Mouse (Mus musculus): ENCODE data around the gene Celf5. TPM values are rescaled to one million over a fixed set of nuclear protein-coding genes. Genes with fewer than 3 reads are reported as not detected.

Celf5 gene
- polyA plus RNA-seq (2012; rRNA removed) = 0.33 and 0.70 TPM in 2 replicates

GRCm38 (mm10) chr10:81482533-81482889 lies at the start of gene Celf5:
Celf5 (minus strand) TSS chr10:81482709.
- Histone ChIP-seq H3K4me1 (ENCODE audit: control insufficient read depth, insufficient read depth, insufficient read length) (peaks cover 5% of the 10 kb centered on the region; the same call in 1 of the 2 replicates), H3K27ac (ENCODE audit: insufficient read depth, low read length) (no peak within 1 kb of the TSS), H3K36me3 (ENCODE audit: control insufficient read depth, insufficient read depth, low read length) (peaks cover 9% of the 10 kb centered on the region), H3K27me3 (ENCODE audit: control insufficient read depth, insufficient read depth, low read length) (peaks cover 12% of the 10 kb centered on the region), H3K4me3 (ENCODE audit: extremely low read depth, insufficient read depth, insufficient read length) (peak within 1 kb of the TSS; percentile 55)
- no peak for DNase-seq (ENCODE audit: low read depth in 1 of 2, low spot score in 2 of 2)
- TF ChIP-seq CTCF (IDR thresholded peaks at IDR 0.05; ENCODE audit: extremely low read depth, insufficient read depth, insufficient read length, insufficient replicate concordance) (peak; percentile 81), POLR2A (IDR thresholded peaks at IDR 0.05; ENCODE audit: low read depth, low read length) (no peak)
- under 1% methylated on average over 36 of the region's 36 CpGs for WGBS

DNA sequence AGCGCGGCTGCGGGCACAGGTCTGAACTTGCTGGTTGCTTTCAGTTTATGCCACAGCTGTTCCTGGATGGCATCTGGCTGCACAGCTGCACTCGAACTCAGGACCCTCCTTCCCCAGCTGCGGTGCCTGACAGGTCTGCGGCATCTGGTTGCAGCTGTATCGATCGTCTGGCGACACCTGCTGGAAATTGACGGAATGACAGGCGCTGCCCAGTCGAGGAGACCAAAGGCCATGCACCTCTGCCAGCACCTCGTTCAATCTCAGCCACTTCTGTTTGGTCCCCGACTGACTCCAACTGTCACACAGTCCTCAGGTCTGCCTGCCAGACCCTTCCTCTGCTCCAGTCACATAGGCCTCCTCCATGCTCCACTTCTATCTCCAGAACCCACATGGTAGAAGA lies 44.3 kb upstream of the Celf5 start:
- no peaks in the 10 kb centered on the region for H3K27me3 ChIP-seq (ENCODE audit: control insufficient read depth, insufficient read depth, low read length)
- DNase-seq (ENCODE audit: low read depth in 1 of 2, low spot score in 2 of 2) = peak; percentile 64 to 88

GRCm38 (mm10) chr10:81525017-81525694 lies 42.6 kb upstream of the Celf5 start:
- WGBS = 28% methylated on average over 13 of the region's 13 CpGs
- Histone ChIP-seq H3K4me3 (ENCODE audit: extremely low read depth, insufficient read depth, insufficient read length) (no peak overlapping the region), H3K27me3 (ENCODE audit: control insufficient read depth, insufficient read depth, low read length) (no peaks in the 10 kb centered on the region), H3K36me3 (ENCODE audit: control insufficient read depth, insufficient read depth, low read length) (peaks cover 7% of the 10 kb centered on the region), H3K4me1 (ENCODE audit: control insufficient read depth, insufficient read depth, insufficient read length) (peaks cover 16% of the 10 kb centered on the region; the same call in 1 of the 2 replicates), H3K27ac (ENCODE audit: insufficient read depth, low read length) (peak overlapping the region; percentile 78)
- DNase-seq (ENCODE audit: low read depth in 1 of 2, low spot score in 2 of 2) = no peak
- no peak for TF ChIP-seq POLR2A (IDR thresholded peaks at IDR 0.05; ENCODE audit: low read depth, low read length)
- TF ChIP-seq CTCF (IDR thresholded peaks at IDR 0.05; ENCODE audit: extremely low read depth, insufficient read depth, insufficient read length, insufficient replicate concordance) = no peak

More for the DNA sequence above, 44.3 kb upstream of the Celf5 start:
- 4% methylated on average over 14 of the region's 14 CpGs for WGBS
- Histone ChIP-seq H3K4me3 (ENCODE audit: extremely low read depth, insufficient read depth, insufficient read length) (no peak overlapping the region), H3K27ac (ENCODE audit: insufficient read depth, low read length) (no peak overlapping the region), H3K4me1 (ENCODE audit: control insufficient read depth, insufficient read depth, insufficient read length) (peaks cover 14% of the 10 kb centered on the region; the same call in 1 of the 2 replicates), H3K36me3 (ENCODE audit: control insufficient read depth, insufficient read depth, low read length) (peaks cover 17% of the 10 kb centered on the region)
- no peak for TF ChIP-seq POLR2A (IDR thresholded peaks at IDR 0.05; ENCODE audit: low read depth, low read length)
- TF ChIP-seq CTCF (IDR thresholded peaks at IDR 0.05; ENCODE audit: extremely low read depth, insufficient read depth, insufficient read length, insufficient replicate concordance) = peak; percentile 99

- H3K27ac ChIP-seq (ENCODE audit: insufficient read depth, low read length) = peak within 1 kb of the TSS; percentile 78
- no peaks in the 10 kb centered on the region; the same call in 1 of the 2 replicates for H3K36me3 ChIP-seq (ENCODE audit: control insufficient read depth, insufficient read depth, low read length)
- TF ChIP-seq CTCF (IDR thresholded peaks at IDR 0.05; ENCODE audit: extremely low read depth, insufficient read depth, insufficient read length, insufficient replicate concordance) (no peak), POLR2A (IDR thresholded peaks at IDR 0.05; ENCODE audit: low read depth, low read length) (no peak; the same call in 1 of the 2 replicates)
- H3K27me3 ChIP-seq (ENCODE audit: control insufficient read depth, insufficient read depth, low read length) = no peaks in the 10 kb centered on the region
- peak in 1 of 2 experiments; percentile 45 for DNase-seq (ENCODE audit: low read depth in 1 of 2, low spot score in 2 of 2)
- peak within 1 kb of the TSS; percentile 54 for H3K4me3 ChIP-seq (ENCODE audit: extremely low read depth, insufficient read depth, insufficient read length)
- WGBS = 3% methylated on average over 9 of the region's 9 CpGs
- peaks cover 26% of the 10 kb centered on the region; the same call in 1 of the 2 replicates for H3K4me1 ChIP-seq (ENCODE audit: control insufficient read depth, insufficient read depth, insufficient read length)
Observed at GRCm38 (mm10) chr10:81524051-81524605, 41.6 kb upstream of the Celf5 start, which contains the start of gene Gna15. Gna15 (minus strand) TSS chr10:81524225.

GRCm38 (mm10) chr10:81523570-81523969 lies 41.1 kb upstream of the Celf5 start:
- H3K4me1 ChIP-seq (ENCODE audit: control insufficient read depth, insufficient read depth, insufficient read length) = peaks cover 30% of the 10 kb centered on the region; the same call in 1 of the 2 replicates
- H3K36me3 ChIP-seq (ENCODE audit: control insufficient read depth, insufficient read depth, low read length) = no peaks in the 10 kb centered on the region
- no peak for DNase-seq (ENCODE audit: low read depth in 1 of 2, low spot score in 2 of 2)
- WGBS = 9% methylated on average over 19 of the region's 19 CpGs
- TF ChIP-seq POLR2A (IDR thresholded peaks at IDR 0.05; ENCODE audit: low read depth, low read length) = no peak
- TF ChIP-seq CTCF (IDR thresholded peaks at IDR 0.05; ENCODE audit: extremely low read depth, insufficient read depth, insufficient read length, insufficient replicate concordance) = no peak
- H3K4me3 ChIP-seq (ENCODE audit: extremely low read depth, insufficient read depth, insufficient read length) = peak overlapping the region; percentile 54
- peak overlapping the region; percentile 78 for H3K27ac ChIP-seq (ENCODE audit: insufficient read depth, low read length)
- H3K27me3 ChIP-seq (ENCODE audit: control insufficient read depth, insufficient read depth, low read length) = no peaks in the 10 kb centered on the region

GRCm38 (mm10) chr10:81523142-81523541 lies 40.6 kb upstream of the Celf5 start:
- 25% methylated on average over 6 of the region's 6 CpGs for WGBS
- H3K4me1 ChIP-seq (ENCODE audit: control insufficient read depth, insufficient read depth, insufficient read length) = peaks cover 33% of the 10 kb centered on the region; the same call in 1 of the 2 replicates
- peak overlapping the region; percentile 78 for H3K27ac ChIP-seq (ENCODE audit: insufficient read depth, low read length)
- H3K27me3 ChIP-seq (ENCODE audit: control insufficient read depth, insufficient read depth, low read length) = no peaks in the 10 kb centered on the region
- no peak for TF ChIP-seq CTCF (IDR thresholded peaks at IDR 0.05; ENCODE audit: extremely low read depth, insufficient read depth, insufficient read length, insufficient replicate concordance)
- no peak for TF ChIP-seq POLR2A (IDR thresholded peaks at IDR 0.05; ENCODE audit: low read depth, low read length)
- H3K36me3 ChIP-seq (ENCODE audit: control insufficient read depth, insufficient read depth, low read length) = no peaks in the 10 kb centered on the region
- DNase-seq (ENCODE audit: low read depth in 1 of 2, low spot score in 2 of 2) = no peak
- H3K4me3 ChIP-seq (ENCODE audit: extremely low read depth, insufficient read depth, insufficient read length) = peak overlapping the region; percentile 54; the same call in 1 of the 2 replicates

All from spleen, adult 2 months (tissue).